Mouse (Mus musculus) kidney, embryonic 15.5 days (tissue): ENCODE measurements around the gene Fam162a. TPM values are rescaled to one million over a fixed set of nuclear protein-coding genes. Genes with fewer than 3 reads are reported as not detected.

Source experiments
- polyA plus RNA-seq: library from polyadenylated mRNA; unstranded; fragments of >200 nt; fragmentation: Nextera tagmentation; extraction: Ambion mirVana; gene quantifications from 2 replicates; pipeline ENCODE4 v1.2.1, GENCODE M21; 2015

Gene Fam162a
- polyA plus RNA-seq, 1 experiment from 2014 or later, result 319 TPM

Other genes starting within 250 kb of the Fam162a start
- 1.1 and 1.2 TPM in 2 replicates for gene Parp14, start 200.1 kb downstream of the Fam162a start, polyA plus RNA-seq
- 4.5 and 5.5 TPM in 2 replicates for gene Parp9, start 133.1 kb downstream of the Fam162a start, polyA plus RNA-seq
- 3.3 and 3.4 TPM in 2 replicates for gene Dtx3l, start 132.4 kb downstream of the Fam162a start, polyA plus RNA-seq
- gene Kpna1, start 92.8 kb downstream of the Fam162a start, polyA plus RNA-seq, result 36.8 and 38.8 TPM in 2 replicates
- gene Wdr5b, start 30.4 kb downstream of the Fam162a start, polyA plus RNA-seq, result 8.9 and 9.9 TPM in 2 replicates
- 79.3 and 91.9 TPM in 2 replicates for gene Ccdc58, start 91 bp upstream of the Fam162a start, polyA plus RNA-seq
- 0.05 and 0.14 TPM in 2 replicates for gene Csta1, start 59.6 kb upstream of the Fam162a start, polyA plus RNA-seq
- gene Stfa2l1, start 85.2 kb upstream of the Fam162a start, polyA plus RNA-seq, result 1.2 and 1.9 TPM in 2 replicates
- 2.4 and 4.9 TPM in 2 replicates for gene Gm5483, start 112.6 kb upstream of the Fam162a start, polyA plus RNA-seq
- not detected in 2 replicates for gene Gm5416, start 138.8 kb upstream of the Fam162a start, polyA plus RNA-seq
- gene 2010005H15Rik, start 149.9 kb upstream of the Fam162a start, polyA plus RNA-seq, result not detected in 2 replicates
- 9.0 and 11.3 TPM in 2 replicates for gene Stfa1, start 205.4 kb upstream of the Fam162a start, polyA plus RNA-seq